Mouse (Mus musculus): ENCODE results near the gene Zfp36.

GRCm38 (mm10) chr7:28418096-28418670 is 38.1 kb upstream of the Zfp36 start:
- TF ChIP-seq CTCF (IDR thresholded peaks at IDR 0.05; ENCODE audit: borderline replicate concordance, insufficient read depth, low read length), result no peak
- TF ChIP-seq POLR2A (IDR thresholded peaks at IDR 0.05; ENCODE audit: low read depth, low read length), result no peak
